Mouse (Mus musculus) ES-Bruce4 (cell line): ENCODE results near the gene Plpp2. TPM values are rescaled to one million over a fixed set of nuclear protein-coding genes. Genes with fewer than 3 reads are reported as not detected.

Experiments used
- H3K27ac ChIP-seq: 2 replicates; pipeline ENCODE4 v1.5.1; 2012; ENCODE audit warnings: low read length, inconsistent platforms; ENCODE audit not compliant: insufficient read depth
- H3K27me3 ChIP-seq: 2 replicates; pipeline ENCODE4 v1.6.1; 2012; ENCODE audit warnings: mild to moderate bottlenecking, low read length, inconsistent platforms; ENCODE audit not compliant: control insufficient read depth, poor library complexity, insufficient read depth, severe bottlenecking
- H3K36me3 ChIP-seq: 2 replicates; pipeline ENCODE4 v1.6.1; 2012; ENCODE audit warnings: inconsistent platforms, mild to moderate bottlenecking, low read length, moderate library complexity; ENCODE audit not compliant: control insufficient read depth, poor library complexity, insufficient read depth, severe bottlenecking
- H3K4me1 ChIP-seq: one replicate; pipeline ENCODE4 v1.8.1; 2011; ENCODE audit warnings: low read length; ENCODE audit not compliant: control insufficient read depth, insufficient read depth
- H3K4me3 ChIP-seq: 2 replicates; pipeline ENCODE4 v1.5.1; 2011; ENCODE audit warnings: low read depth, mild to moderate bottlenecking, low read length
- H3K9ac ChIP-seq: 2 replicates; pipeline ENCODE4 v1.6.1; 2012; ENCODE audit warnings: low read depth, mild to moderate bottlenecking, inconsistent platforms; ENCODE audit not compliant: poor library complexity, severe bottlenecking
- H3K9me3 ChIP-seq: replicated peaks from 2 replicates; pipeline ENCODE4 v1.6.1; 2012; ENCODE audit warnings: mild to moderate bottlenecking, low read length, inconsistent platforms; ENCODE audit not compliant: control insufficient read depth, poor library complexity, insufficient read depth, severe bottlenecking
- CTCF ChIP-seq: IDR thresholded peaks from one replicate; pipeline ENCODE4 v1.8.1; 2011; ENCODE audit warnings: low read depth, low read length
- EP300 ChIP-seq: IDR thresholded peaks from 2 replicates; pipeline ENCODE4 v1.6.1; 2011; ENCODE audit warnings: low read depth, low read length; ENCODE audit not compliant: insufficient read depth
- POLR2A ChIP-seq: IDR thresholded peaks from one replicate; pipeline ENCODE4 v1.8.1; 2011; ENCODE audit warnings: low read length; ENCODE audit not compliant: insufficient read depth
- polyA plus RNA-seq: library from polyadenylated mRNA; stranded (reverse); fragments of >200 nt; gene quantifications from 2 replicates; pipeline ENCODE4 v1.2.4, GENCODE M21; 2011; ENCODE audit warnings: low read depth; ENCODE audit not compliant: missing spikeins, insufficient read depth, insufficient read length

Gene Plpp2
- polyA plus RNA-seq, 1 experiment = 16.7 TPM

DNA sequence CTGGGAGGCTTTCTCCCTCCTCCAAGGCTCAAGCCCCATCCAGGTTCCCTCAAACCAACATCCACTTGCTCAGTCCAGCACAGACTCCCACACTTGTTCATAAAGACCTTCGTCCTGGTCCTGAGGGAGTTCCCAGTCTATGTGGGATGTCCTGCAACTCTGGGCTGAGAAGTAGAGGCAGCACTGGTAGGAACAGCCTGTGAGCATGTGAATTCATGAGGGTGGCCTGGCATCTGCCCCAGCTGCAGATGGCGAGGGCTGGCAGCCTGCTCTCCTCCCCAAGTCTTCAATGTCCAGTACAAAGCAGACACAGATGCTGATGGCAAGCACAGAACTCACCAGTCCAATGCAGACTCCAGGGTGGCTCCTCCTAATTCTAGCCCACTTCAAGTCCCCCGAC is 4.7 kb upstream of the Plpp2 start:
- Histone ChIP-seq H3K4me1 (no peaks in the 10 kb centered on the region), H3K9me3 (no peaks in the 10 kb centered on the region), H3K27ac (no peak overlapping the region), H3K4me3 (no peak overlapping the region), H3K27me3 (no peaks in the 10 kb centered on the region), H3K9ac (no peak overlapping the region), H3K36me3 (no peaks in the 10 kb centered on the region; the same call in 1 of the 2 replicates)
- TF ChIP-seq CTCF (no peak), EP300 (no peak), POLR2A (no peak)

DNA sequence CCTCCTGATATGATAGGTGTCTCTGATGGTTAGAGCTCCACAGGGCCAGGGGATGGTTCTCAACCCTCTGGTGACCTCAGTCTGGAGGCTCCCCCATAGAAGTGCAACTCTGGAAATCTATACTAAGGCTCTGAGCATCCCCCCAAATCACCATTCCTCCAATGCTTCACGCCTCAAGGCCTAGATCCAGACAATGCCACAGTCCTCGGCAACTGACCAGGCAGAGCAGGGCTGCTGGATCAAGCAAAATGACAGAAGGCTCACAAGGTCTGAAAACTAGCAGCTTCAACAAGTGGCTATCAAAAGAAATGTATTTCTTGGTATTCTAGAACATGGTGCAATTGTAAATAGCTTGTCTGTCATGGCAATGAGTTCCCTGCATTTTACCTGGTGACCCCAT is 4.2 kb upstream of the Plpp2 start:
- Histone ChIP-seq H3K36me3 (no peaks in the 10 kb centered on the region; the same call in 1 of the 2 replicates), H3K4me1 (no peaks in the 10 kb centered on the region), H3K4me3 (no peak overlapping the region), H3K9me3 (no peaks in the 10 kb centered on the region), H3K27ac (no peak overlapping the region), H3K27me3 (no peaks in the 10 kb centered on the region), H3K9ac (no peak overlapping the region)
- TF ChIP-seq POLR2A = no peak
- no peak for TF ChIP-seq CTCF
- TF ChIP-seq EP300 = no peak

DNA sequence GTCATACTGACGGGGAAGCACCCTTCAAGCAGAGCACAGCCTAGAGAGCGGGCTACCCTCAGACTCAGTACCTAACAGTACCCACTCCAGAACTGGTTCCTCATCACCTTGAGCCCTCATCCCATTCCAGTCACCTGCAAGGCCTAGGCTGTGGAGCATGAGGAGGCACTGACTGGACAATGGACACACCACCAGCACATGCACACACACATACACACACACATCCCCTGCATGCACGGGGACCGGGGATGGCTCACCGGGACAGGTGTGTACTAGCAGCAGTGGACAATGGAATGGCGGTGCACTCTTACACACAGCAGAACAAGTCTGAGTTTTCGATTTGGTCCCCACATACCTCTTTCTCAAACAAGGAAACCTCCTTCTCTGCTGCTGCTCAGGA is 3.7 kb upstream of the Plpp2 start:
- Histone ChIP-seq H3K9ac (no peak overlapping the region), H3K36me3 (no peaks in the 10 kb centered on the region; the same call in 1 of the 2 replicates)

DNA sequence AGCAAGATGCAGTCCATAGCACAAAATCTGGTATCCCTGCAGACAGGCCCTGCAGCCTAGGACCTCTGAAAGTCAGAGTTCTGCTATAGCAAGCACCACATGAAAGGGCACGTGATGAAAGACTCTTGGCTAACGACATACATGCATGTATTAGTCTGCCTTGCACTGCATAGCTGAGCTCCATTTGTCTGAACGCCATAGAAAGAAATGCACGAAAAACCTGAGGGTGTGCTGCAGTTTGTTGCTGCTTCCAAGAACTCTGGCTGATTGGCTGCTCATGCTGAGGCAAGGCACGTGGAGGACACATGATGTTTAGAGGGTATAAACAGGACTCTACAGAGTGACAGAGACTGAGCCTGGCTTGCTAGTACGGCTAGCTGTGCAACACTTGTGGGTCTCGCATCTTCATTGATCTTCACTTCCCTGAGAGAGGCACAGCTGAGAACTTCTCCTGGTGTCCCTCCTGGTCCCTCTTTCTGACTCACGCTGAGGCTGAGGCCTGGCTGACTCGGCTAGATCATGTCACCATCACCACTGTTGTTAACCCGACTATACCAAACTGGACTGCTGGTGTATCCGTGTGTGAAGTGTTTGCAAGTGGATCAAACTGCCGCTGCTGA is 3.0 kb upstream of the Plpp2 start:
- Histone ChIP-seq H3K27ac (no peak overlapping the region), H3K4me3 (no peak overlapping the region), H3K9me3 (no peaks in the 10 kb centered on the region), H3K4me1 (no peaks in the 10 kb centered on the region), H3K36me3 (no peaks in the 10 kb centered on the region; the same call in 1 of the 2 replicates), H3K27me3 (no peaks in the 10 kb centered on the region), H3K9ac (no peak overlapping the region)
- TF ChIP-seq EP300 (no peak), CTCF (no peak), POLR2A (no peak)

More for the DNA sequence above, 3.7 kb upstream of the Plpp2 start:
- Histone ChIP-seq H3K9me3 (no peaks in the 10 kb centered on the region), H3K27ac (no peak overlapping the region), H3K4me3 (no peak overlapping the region), H3K27me3 (no peaks in the 10 kb centered on the region), H3K4me1 (no peaks in the 10 kb centered on the region)
- TF ChIP-seq CTCF (no peak), POLR2A (no peak), EP300 (no peak)

DNA sequence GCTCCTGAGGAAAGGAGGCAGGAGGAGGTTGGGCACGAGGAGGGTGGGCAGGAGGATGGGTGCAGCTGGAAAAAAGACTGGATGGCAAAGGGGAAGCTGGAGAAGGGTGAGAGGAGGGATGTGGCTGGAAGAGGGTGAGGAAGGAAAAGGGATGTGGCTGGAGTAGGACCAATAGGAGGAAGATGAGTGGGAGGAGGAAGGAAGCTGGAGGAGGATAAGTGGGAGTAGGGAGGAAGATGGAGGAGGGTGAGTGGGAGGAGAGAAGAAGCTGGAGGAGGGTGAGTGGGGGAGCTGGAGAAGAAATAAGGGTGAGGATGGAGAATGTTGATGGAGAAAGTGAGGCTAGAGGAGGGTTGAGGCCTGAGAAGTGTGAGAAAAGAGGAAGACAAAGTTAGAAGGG is 1.8 kb upstream of the Plpp2 start:
- H3K4me3 ChIP-seq = no peak overlapping the region
- no peak overlapping the region for H3K27ac ChIP-seq
- H3K9ac ChIP-seq = no peak overlapping the region
- H3K4me1 ChIP-seq = no peaks in the 10 kb centered on the region
- TF ChIP-seq EP300 = no peak
- TF ChIP-seq POLR2A = no peak
- no peak for TF ChIP-seq CTCF
- no peaks in the 10 kb centered on the region for H3K9me3 ChIP-seq
- no peaks in the 10 kb centered on the region for H3K36me3 ChIP-seq
- no peaks in the 10 kb centered on the region for H3K27me3 ChIP-seq

DNA sequence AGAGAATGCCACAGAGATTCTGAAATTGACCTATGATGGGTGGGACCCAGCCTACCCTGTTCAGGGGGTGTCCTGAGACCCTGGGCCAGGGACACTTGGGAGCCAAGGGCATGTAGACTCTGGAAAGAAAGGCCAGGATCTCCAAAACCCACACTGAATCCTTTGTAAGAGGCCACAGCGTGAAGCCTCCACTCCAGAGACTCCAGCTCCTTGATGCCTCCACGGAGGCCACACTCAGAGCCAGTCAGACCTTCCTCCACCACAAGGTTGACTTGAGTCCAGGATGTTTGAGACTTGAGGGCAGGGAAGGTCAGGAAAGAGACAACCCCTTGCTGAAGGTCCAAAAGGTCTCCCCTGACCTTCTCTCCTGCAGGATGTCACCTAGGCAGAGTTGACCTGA is 830 bp upstream of the Plpp2 start:
- Histone ChIP-seq H3K9ac (no peak overlapping the region), H3K27ac (no peak overlapping the region), H3K4me3 (no peak overlapping the region), H3K36me3 (no peaks in the 10 kb centered on the region), H3K27me3 (no peaks in the 10 kb centered on the region), H3K9me3 (no peaks in the 10 kb centered on the region), H3K4me1 (no peaks in the 10 kb centered on the region)
- TF ChIP-seq CTCF = no peak
- TF ChIP-seq POLR2A = no peak
